Mouse (Mus musculus) heart, postnatal 0 days (tissue): Measurements from ENCODE around the gene Gm45713.

Source experiments
- CTCF ChIP-seq: IDR thresholded peaks from 2 replicates; pipeline ENCODE4 v1.5.1; 2016; ENCODE audit warnings: antibody characterized with exemption, control low read depth, low read depth
- EP300 ChIP-seq: IDR thresholded peaks from 2 replicates; pipeline ENCODE4 v1.6.1; 2016; ENCODE audit warnings: antibody characterized with exemption, low read depth

DNA sequence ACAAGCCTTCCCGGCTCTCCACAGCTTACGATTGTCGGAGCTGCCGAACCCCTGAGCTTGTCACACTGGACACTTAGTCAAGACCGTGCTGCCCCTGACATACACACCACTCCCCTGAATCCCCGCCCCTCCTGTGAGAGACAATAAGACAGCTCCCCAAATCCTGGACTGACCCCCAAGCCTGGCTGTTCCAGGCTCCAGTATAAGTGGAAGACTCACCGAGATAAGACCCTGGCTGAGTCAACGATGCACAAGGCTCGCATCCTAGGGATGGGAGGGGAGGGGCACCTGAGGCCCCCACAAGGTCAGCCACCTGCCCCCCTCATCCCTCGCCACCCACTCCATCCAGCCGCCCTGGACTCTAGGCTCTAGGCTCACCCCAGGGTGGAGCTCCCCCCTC, 4.2 kb downstream of the Gm45713 start:
- TF ChIP-seq CTCF (no peak), EP300 (no peak)
